Mouse (Mus musculus): ENCODE results near the gene Crhr1.

The Crhr1 gene

GRCm38 (mm10) chr11:104138976-104139375 lies 6.3 kb downstream of the Crhr1 start:
- DNase-seq (ENCODE audit: low spot score), result no peak

GRCm38 (mm10) chr11:104144930-104145329 lies 12.3 kb downstream of the Crhr1 start:
- DNase-seq (ENCODE audit: low spot score), result no peak

GRCm38 (mm10) chr11:104148787-104149186 lies 16.1 kb downstream of the Crhr1 start:
- no peak for DNase-seq (ENCODE audit: low spot score)

GRCm38 (mm10) chr11:104150911-104151310 lies 18.3 kb downstream of the Crhr1 start:
- no peak for DNase-seq (ENCODE audit: low spot score)

- DNase-seq (ENCODE audit: low spot score), result no peak
Measured at GRCm38 (mm10) chr11:104154332-104154731, 21.7 kb downstream of the Crhr1 start.

- DNase-seq (ENCODE audit: low spot score), result peak; percentile 27
Measured at GRCm38 (mm10) chr11:104154820-104155635, 22.4 kb downstream of the Crhr1 start.

- no peak for DNase-seq (ENCODE audit: low spot score)
Measured at GRCm38 (mm10) chr11:104155899-104156298, 23.2 kb downstream of the Crhr1 start.

GRCm38 (mm10) chr11:104156391-104156790 lies 23.7 kb downstream of the Crhr1 start:
- DNase-seq (ENCODE audit: low spot score), result no peak

GRCm38 (mm10) chr11:104157603-104158259 lies 25.1 kb downstream of the Crhr1 start:
- DNase-seq (ENCODE audit: low spot score), result peak; percentile 92

- DNase-seq (ENCODE audit: low spot score), result peak; percentile 43
Measured at GRCm38 (mm10) chr11:104158260-104158907, 25.7 kb downstream of the Crhr1 start.

- no peak for DNase-seq (ENCODE audit: low spot score)
Measured at GRCm38 (mm10) chr11:104159769-104160272, 27.2 kb downstream of the Crhr1 start.

GRCm38 (mm10) chr11:104161153-104161552 lies 28.5 kb downstream of the Crhr1 start:
- DNase-seq (ENCODE audit: low spot score), result no peak

- no peak for DNase-seq (ENCODE audit: low spot score)
Measured at GRCm38 (mm10) chr11:104164257-104164656, 31.6 kb downstream of the Crhr1 start.

GRCm38 (mm10) chr11:104171281-104171781 lies 38.7 kb downstream of the Crhr1 start:
- peak; percentile 82 for DNase-seq (ENCODE audit: low spot score)

- peak; percentile 27 for DNase-seq (ENCODE audit: low spot score)
Measured at GRCm38 (mm10) chr11:104178893-104179292, 46.2 kb downstream of the Crhr1 start.

- DNase-seq (ENCODE audit: low spot score), result no peak
Measured at GRCm38 (mm10) chr11:104179804-104180203, 47.1 kb downstream of the Crhr1 start.

GRCm38 (mm10) chr11:104182141-104182540 lies 49.5 kb downstream of the Crhr1 start:
- no peak for DNase-seq (ENCODE audit: low spot score)

- no peak for DNase-seq (ENCODE audit: low spot score)
Measured at GRCm38 (mm10) chr11:104186135-104186836, 53.6 kb downstream of the Crhr1 start, which contains the start of gene Sppl2c. Gene Sppl2c (plus strand): TSS chr11:104186327.

- DNase-seq (ENCODE audit: low spot score), result no peak
Measured at GRCm38 (mm10) chr11:104186837-104187150, 54.1 kb downstream of the Crhr1 start.

- DNase-seq (ENCODE audit: low spot score), result no peak
Measured at GRCm38 (mm10) chr11:104187766-104188165, 55.1 kb downstream of the Crhr1 start.

- DNase-seq (ENCODE audit: low spot score), result no peak
Measured at GRCm38 (mm10) chr11:104190008-104190407, 57.4 kb downstream of the Crhr1 start.

- no peak for DNase-seq (ENCODE audit: low spot score)
Measured at GRCm38 (mm10) chr11:104195382-104195781, 62.7 kb downstream of the Crhr1 start.
